Mouse (Mus musculus): ENCODE data around the gene Ubtd1.

DNA sequence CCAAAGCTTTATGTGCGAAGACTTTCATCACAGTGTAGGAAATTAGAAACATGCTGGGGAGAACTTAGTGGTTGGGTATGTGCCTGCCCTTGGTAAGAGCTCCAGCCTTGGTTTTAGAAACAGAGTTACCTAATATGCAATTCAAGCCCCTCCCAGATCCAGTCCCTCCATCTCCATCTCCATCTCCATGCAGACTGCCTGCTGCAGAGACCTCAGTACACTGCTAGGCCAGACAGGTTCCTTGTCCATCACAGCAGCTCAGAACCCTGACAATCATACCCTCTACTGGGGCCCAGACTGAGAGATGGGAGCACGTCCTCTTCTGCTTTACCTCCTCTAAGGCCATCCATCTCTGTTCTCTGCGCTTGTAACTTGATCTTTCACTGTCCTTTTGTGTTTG lies 27.0 kb downstream of the Ubtd1 start:
- no peak for TF ChIP-seq CTCF (IDR thresholded peaks at IDR 0.05; ENCODE audit: insufficient read depth, low read length)
- no peak for TF ChIP-seq POLR2A (IDR thresholded peaks at IDR 0.05; ENCODE audit: borderline replicate concordance, extremely low read depth, low read depth, low read length)

Measured in lung, adult 2 months (tissue).